Mouse (Mus musculus) ovary, postnatal 14 days (tissue): Measurements from ENCODE around the gene Npepps.
"Not testable (repeated sequence)": the region's sequence is repeated elsewhere in the genome, so short reads cannot be mapped to it uniquely, and the experiment has no call there.

Experiments used
- DNase-seq: peaks from one replicate; pipeline ENCODE4 v3.0.0; 2022; ENCODE audit warnings: low spot score

Gene Npepps

GRCm38 (mm10) chr11:97292731-97293130, 12.3 kb upstream of the Npepps start:
- DNase-seq, result no peak

GRCm38 (mm10) chr11:97289276-97290230, 9.1 kb upstream of the Npepps start:
- no peak for DNase-seq

GRCm38 (mm10) chr11:97287643-97288042, 7.2 kb upstream of the Npepps start:
- no peak for DNase-seq

- DNase-seq, result no peak
Measured at GRCm38 (mm10) chr11:97286973-97287372, 6.5 kb upstream of the Npepps start.

- no peak for DNase-seq
Measured at GRCm38 (mm10) chr11:97285852-97286775, 5.7 kb upstream of the Npepps start.

- no peak for DNase-seq
Measured at GRCm38 (mm10) chr11:97284854-97285253, 4.4 kb upstream of the Npepps start.

GRCm38 (mm10) chr11:97282179-97282578, 1.7 kb upstream of the Npepps start:
- no peak for DNase-seq

- peak; percentile 31 for DNase-seq
Measured at GRCm38 (mm10) chr11:97279405-97280215, 828 bp downstream of the Npepps start.

GRCm38 (mm10) chr11:97279040-97279404, 1.4 kb downstream of the Npepps start:
- no peak for DNase-seq

- no peak for DNase-seq
Measured at GRCm38 (mm10) chr11:97278456-97278855, 2.0 kb downstream of the Npepps start.

GRCm38 (mm10) chr11:97277166-97277565, 3.3 kb downstream of the Npepps start:
- no peak for DNase-seq

GRCm38 (mm10) chr11:97276019-97276418, 4.4 kb downstream of the Npepps start:
- DNase-seq, result no peak

GRCm38 (mm10) chr11:97275349-97275748, 5.1 kb downstream of the Npepps start:
- no peak for DNase-seq

- DNase-seq, result not testable (repeated sequence)
Measured at GRCm38 (mm10) chr11:97274947-97275346, 5.5 kb downstream of the Npepps start.

GRCm38 (mm10) chr11:97273613-97274012, 6.8 kb downstream of the Npepps start:
- DNase-seq, result no peak

- no peak for DNase-seq
Measured at GRCm38 (mm10) chr11:97272835-97273234, 7.6 kb downstream of the Npepps start.

- DNase-seq, result not testable (repeated sequence)
Measured at GRCm38 (mm10) chr11:97270004-97270403, 10.4 kb downstream of the Npepps start.

GRCm38 (mm10) chr11:97266544-97266943, 13.9 kb downstream of the Npepps start:
- DNase-seq, result not testable (repeated sequence)

- DNase-seq, result not testable (repeated sequence)
Measured at GRCm38 (mm10) chr11:97249649-97250048, 30.8 kb downstream of the Npepps start.

GRCm38 (mm10) chr11:97246510-97247159, 33.8 kb downstream of the Npepps start:
- no peak for DNase-seq

- no peak for DNase-seq
Measured at GRCm38 (mm10) chr11:97241321-97241720, 39.1 kb downstream of the Npepps start.
